Mouse (Mus musculus) heart, embryonic 11.5 days (tissue): ENCODE measurements at regions not wholly inside any gene's neighbourhood (a gene's known extent, or its start where the extent isn't known, plus 50 kb on each side); places are given as distances from the start of the nearest gene placed in this dataset.

Source experiments
- ATAC-seq: fragments of 200-750 bp; cut with Nextera tagmentation; replicated peaks from 2 replicates; pipeline ENCODE4 v1.8.0; 2017; ENCODE audit warnings: moderate library complexity; ENCODE audit not compliant: insufficient number of reproducible peaks, low FRiP score, low TSS enrichment
- H3K27ac ChIP-seq: fragments of 300-500 bp; sonication (generic); 2 replicates; pipeline ENCODE4 v1.5.1; 2014; ENCODE audit warnings: mild to moderate bottlenecking, low read depth, low read length
- H3K27me3 ChIP-seq: fragments of 300-500 bp; sonication (generic); 2 replicates; pipeline ENCODE4 v1.6.1; 2014; ENCODE audit warnings: mild to moderate bottlenecking, low read length, mixed read lengths; ENCODE audit not compliant: control insufficient read depth, insufficient read depth
- H3K36me3 ChIP-seq: fragments of 300-500 bp; sonication (generic); 2 replicates; pipeline ENCODE4 v1.6.1; 2014; ENCODE audit warnings: mild to moderate bottlenecking, low read length, moderate library complexity, mixed read lengths; ENCODE audit not compliant: control insufficient read depth, insufficient read depth
- H3K4me1 ChIP-seq: fragments of 300-500 bp; sonication (generic); 2 replicates; pipeline ENCODE4 v1.6.1; 2014; ENCODE audit warnings: low read length; ENCODE audit not compliant: control insufficient read depth, insufficient read depth
- H3K4me2 ChIP-seq: fragments of 300-500 bp; sonication (generic); 2 replicates; pipeline ENCODE4 v1.6.1; 2014; ENCODE audit warnings: mild to moderate bottlenecking, moderate library complexity
- H3K4me3 ChIP-seq: fragments of 300-500 bp; sonication (generic); 2 replicates; pipeline ENCODE4 v1.5.1; 2014; ENCODE audit warnings: low read depth, low read length
- H3K9ac ChIP-seq: fragments of 300-500 bp; sonication (generic); 2 replicates; pipeline ENCODE4 v1.6.1; 2014; ENCODE audit warnings: mild to moderate bottlenecking, low read depth, low read length, moderate library complexity
- H3K9me3 ChIP-seq: fragments of 300-500 bp; sonication (generic); replicated peaks from 2 replicates; pipeline ENCODE4 v1.6.1; 2016; ENCODE audit warnings: low read length; ENCODE audit not compliant: control insufficient read depth
- WGBS: fragments of 180-500 bp; shearing (Covaris S2); extraction: QIAGEN DNeasy Blood & Tissue Kit; methylation state at CpG from one replicate; pipeline ENCODE4 v1.1.7; 2014; ENCODE audit not compliant: insufficient replicate concordance; 5-methylcytosine and 5-hydroxymethylcytosine counted together

DNA sequence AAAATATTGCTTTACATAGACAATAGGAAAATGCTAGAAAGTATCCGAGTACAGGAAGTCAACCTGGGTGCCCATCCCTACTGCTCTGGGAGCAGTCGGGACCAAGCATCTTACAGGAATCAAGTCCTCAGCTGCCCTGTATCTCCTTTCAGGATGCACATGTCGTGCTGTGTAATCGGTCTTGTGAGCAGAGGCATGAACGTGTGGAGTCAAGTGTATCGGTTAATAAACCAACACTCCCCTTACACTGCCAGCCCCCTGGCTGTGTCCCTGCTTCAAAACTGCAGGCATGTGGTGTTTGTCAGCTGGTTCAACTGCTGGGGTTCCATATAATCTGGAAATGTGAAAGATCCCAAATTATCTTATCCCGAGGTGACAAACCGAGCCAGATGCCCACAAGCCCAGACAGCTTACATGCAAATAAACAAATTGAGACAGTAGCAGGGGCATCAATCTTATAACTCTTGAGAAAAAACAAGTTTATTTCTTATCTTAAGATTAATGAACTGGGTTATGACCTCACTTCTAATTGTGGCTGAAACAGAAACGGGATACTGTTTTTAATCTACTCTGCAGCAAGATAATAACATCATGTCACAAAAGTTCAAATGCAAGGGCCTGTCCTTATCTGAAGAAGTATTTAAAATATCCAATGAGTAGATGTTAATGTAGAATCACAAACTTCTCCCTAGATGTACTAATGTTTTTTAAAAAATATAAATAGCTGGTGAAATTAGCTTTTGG, 193.6 kb downstream of the Qdpr start:
- no peak overlapping the region for H3K4me2 ChIP-seq
- H3K4me1 ChIP-seq: no peaks in the 10 kb centered on the region; the same call in 1 of the 2 replicates
- H3K36me3 ChIP-seq: no peaks in the 10 kb centered on the region
- no peak overlapping the region for H3K27ac ChIP-seq
- H3K9ac ChIP-seq: no peak overlapping the region
- 46% methylated on average over 9 of the region's 9 CpGs for WGBS
- ATAC-seq: no peak
- no peak overlapping the region for H3K4me3 ChIP-seq
- H3K27me3 ChIP-seq: no peaks in the 10 kb centered on the region
- H3K9me3 ChIP-seq: no peaks in the 10 kb centered on the region

DNA sequence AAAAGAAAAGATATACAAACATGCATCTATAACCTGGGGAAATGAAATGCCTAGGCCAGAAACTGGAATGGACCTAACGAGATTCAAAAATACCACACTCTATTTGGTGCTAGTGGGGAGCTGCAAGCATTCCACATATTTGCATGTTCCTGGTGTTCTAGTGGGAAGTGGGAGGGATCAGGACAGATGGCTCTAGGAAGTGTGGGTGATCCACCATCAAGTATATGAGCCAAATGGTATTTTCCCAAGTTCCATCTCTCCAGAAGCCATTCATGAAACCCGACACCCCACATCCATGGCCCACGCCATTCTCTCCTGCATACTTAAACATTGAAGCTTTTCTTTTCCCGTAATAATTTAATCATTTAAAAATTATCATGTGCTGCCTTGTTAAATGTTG, 218.2 kb downstream of the Qdpr start:
- Histone ChIP-seq H3K9me3 (no peaks in the 10 kb centered on the region), H3K9ac (no peak overlapping the region), H3K4me1 (no peaks in the 10 kb centered on the region), H3K4me3 (no peak overlapping the region), H3K36me3 (no peaks in the 10 kb centered on the region), H3K27ac (no peak overlapping the region), H3K4me2 (no peak overlapping the region), H3K27me3 (no peaks in the 10 kb centered on the region)
- ATAC-seq: no peak
- WGBS: 87% methylated on average over 4 of the region's 4 CpGs

DNA sequence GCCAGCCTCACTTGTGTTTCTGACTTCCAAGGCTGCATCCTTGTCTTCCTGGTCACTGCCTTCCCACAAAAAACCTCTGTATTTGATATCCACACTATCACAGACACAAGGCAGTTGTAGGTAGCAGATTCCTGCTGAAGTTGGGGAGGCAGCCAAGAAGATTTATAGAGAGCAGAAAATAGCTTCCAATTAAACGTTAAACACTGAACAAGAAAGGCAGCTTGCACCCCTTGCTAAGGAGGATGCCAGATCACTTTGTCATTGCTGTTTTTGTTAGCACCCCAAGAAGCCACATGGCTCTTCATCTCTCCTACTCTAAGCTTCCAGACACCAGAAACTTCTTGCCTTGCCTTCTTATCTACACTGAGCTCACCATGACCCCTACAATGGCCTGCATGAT, 219.9 kb downstream of the Qdpr start:
- WGBS: 71% methylated on average over 1 of the region's 1 CpGs
- Histone ChIP-seq H3K9ac (no peak overlapping the region), H3K27ac (no peak overlapping the region), H3K36me3 (no peaks in the 10 kb centered on the region), H3K4me1 (no peaks in the 10 kb centered on the region), H3K9me3 (no peaks in the 10 kb centered on the region), H3K4me2 (no peak overlapping the region), H3K4me3 (no peak overlapping the region), H3K27me3 (no peaks in the 10 kb centered on the region)
- ATAC-seq: no peak

DNA sequence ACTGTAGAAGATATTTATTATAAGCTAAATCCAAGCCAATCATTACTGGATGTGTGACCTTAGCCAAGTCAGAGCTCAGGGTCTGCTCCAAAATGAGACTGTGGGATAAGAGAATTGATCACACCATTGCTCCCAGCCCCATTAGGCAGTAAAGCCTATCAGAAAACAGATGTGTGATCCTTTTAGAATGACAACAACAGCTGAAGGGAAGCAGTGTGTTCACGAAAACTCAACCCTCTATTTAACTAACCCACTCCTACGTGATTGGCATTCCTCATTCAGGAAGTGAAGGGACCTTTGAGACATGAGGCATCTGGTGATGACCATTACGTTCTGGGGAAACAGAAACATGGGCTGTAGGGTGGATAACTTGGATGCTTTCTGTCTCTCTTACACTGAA, 220.6 kb downstream of the Qdpr start:
- Histone ChIP-seq H3K9ac (no peak overlapping the region), H3K36me3 (no peaks in the 10 kb centered on the region), H3K4me1 (no peaks in the 10 kb centered on the region), H3K27ac (no peak overlapping the region), H3K4me3 (no peak overlapping the region), H3K27me3 (no peaks in the 10 kb centered on the region), H3K9me3 (no peaks in the 10 kb centered on the region), H3K4me2 (no peak overlapping the region)
- WGBS: 54% methylated on average over 3 of the region's 3 CpGs
- ATAC-seq: no peak

DNA sequence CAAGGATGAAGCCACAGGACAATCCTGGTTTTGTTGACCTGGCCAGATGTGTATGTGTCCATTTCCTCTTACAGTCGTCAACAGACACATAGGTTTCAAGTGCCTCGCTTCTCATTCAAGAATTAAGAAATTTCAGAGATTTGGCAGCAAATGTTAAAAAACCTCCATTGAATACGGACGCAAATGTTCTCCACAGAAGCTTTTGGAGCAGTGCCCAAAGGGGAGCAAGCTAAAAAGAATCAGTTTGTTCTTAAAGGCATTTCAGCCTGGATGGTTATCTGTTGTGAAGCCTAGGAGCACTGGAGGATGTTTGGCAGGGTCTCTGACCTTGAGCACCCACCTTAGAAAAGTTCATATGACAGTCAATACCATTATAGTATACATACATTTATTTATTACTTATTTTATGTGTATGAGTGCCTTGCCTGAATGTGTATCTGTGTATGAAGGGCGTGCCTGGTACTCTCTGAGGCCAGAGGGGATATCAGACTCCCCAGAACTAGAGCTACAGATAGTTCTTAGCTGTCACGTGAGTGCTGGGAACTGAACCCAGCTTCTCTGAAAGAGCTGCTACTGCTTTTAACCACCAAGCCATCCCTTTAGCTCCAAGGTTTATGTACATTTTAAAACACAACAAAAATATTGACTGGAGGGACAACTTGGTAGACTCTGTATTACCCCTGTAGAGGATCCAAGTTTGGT, 221.7 kb downstream of the Qdpr start:
- Histone ChIP-seq H3K27ac (no peak overlapping the region), H3K4me3 (no peak overlapping the region), H3K27me3 (no peaks in the 10 kb centered on the region), H3K9ac (no peak overlapping the region), H3K9me3 (no peaks in the 10 kb centered on the region), H3K36me3 (no peaks in the 10 kb centered on the region), H3K4me2 (no peak overlapping the region), H3K4me1 (no peaks in the 10 kb centered on the region)
- 78% methylated on average over 6 of the region's 6 CpGs for WGBS
- ATAC-seq: no peak

DNA sequence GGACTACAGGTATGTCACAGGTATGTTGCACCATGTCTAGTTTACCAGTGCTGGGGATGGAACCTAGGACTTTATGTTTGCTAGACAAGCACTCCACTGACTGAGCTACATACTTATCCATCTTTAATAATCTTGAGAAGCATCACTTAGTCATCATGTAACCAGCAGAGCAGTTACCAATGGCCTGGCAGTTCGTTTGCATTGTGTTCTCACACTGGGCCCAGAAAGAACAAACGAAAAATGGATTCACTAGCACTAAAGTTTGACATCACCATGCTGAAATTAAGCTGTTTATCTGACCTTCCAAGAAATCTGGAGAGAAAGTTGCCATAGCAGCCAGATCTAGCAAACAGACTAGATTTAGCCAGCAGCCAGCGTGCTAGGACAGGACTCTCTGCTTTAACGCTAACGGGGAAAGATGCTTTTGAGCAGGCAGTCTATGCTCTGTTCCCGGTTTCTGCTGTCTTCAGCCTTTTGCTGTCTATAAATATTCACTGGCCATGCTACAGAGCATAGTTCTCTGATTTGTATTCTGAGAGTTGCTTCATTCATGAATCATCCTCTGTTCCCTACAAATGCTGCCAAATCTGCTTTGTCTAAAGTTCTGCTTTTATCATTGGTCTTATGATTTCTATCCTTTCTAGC, 229.6 kb downstream of the Qdpr start:
- Histone ChIP-seq H3K4me3 (no peak overlapping the region), H3K9ac (no peak overlapping the region), H3K36me3 (no peaks in the 10 kb centered on the region), H3K4me2 (no peak overlapping the region), H3K27ac (no peak overlapping the region), H3K9me3 (no peaks in the 10 kb centered on the region), H3K4me1 (no peaks in the 10 kb centered on the region), H3K27me3 (no peaks in the 10 kb centered on the region)
- no peak for ATAC-seq
- 78% methylated on average over 6 of the region's 6 CpGs for WGBS

DNA sequence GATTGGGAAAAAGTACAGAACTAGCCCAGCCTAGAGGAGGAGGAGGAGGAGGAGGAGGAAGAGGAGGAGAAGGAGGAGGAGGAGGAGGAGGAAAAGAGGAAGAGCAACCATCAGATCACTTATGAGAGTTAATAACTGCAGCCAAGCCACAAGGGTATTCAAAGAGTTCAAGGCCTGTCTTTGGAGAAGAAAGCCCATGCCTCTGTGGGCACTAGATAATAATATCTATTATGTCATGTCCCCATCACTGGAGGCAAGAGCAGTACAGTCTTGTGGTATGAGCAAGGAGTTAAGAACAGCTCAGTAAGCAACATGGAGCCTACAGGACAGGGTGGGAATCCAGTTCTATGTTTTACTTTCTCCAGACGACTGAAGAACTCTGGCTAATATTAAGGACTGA, 230.5 kb downstream of the Qdpr start:
- Histone ChIP-seq H3K9ac (no peak overlapping the region), H3K4me2 (no peak overlapping the region), H3K4me3 (no peak overlapping the region), H3K27me3 (no peaks in the 10 kb centered on the region), H3K9me3 (no peaks in the 10 kb centered on the region), H3K36me3 (no peaks in the 10 kb centered on the region), H3K27ac (no peak overlapping the region), H3K4me1 (no peaks in the 10 kb centered on the region)
- 88% methylated on average over 1 of the region's 1 CpGs for WGBS
- no peak for ATAC-seq

DNA sequence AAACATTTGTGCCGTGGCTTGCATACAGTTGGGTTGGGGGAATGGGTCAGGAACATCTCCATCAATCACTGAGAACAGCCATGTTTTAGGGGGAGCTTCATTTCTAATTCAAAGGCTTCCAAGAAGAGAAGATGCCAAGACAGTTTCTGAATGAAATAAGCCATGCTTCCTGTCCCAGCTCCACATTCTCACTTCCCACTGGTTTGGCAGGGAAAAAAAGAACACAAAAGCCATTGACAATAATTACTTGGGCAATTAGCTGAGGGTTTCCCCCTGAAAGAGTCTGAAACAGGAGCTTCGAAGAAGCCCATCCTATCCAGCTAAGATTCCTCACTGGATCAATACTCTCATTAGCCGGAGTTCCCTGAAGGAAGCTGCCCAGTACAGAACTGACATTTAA, 230.9 kb downstream of the Qdpr start:
- ATAC-seq: no peak
- H3K4me3 ChIP-seq: no peak overlapping the region
- 84% methylated on average over 3 of the region's 3 CpGs for WGBS
- no peak overlapping the region for H3K4me2 ChIP-seq
- H3K9ac ChIP-seq: no peak overlapping the region
- H3K9me3 ChIP-seq: no peaks in the 10 kb centered on the region
- H3K36me3 ChIP-seq: no peaks in the 10 kb centered on the region
- no peak overlapping the region for H3K27ac ChIP-seq
- H3K4me1 ChIP-seq: no peaks in the 10 kb centered on the region
- H3K27me3 ChIP-seq: no peaks in the 10 kb centered on the region
